Mouse (Mus musculus) embryonic facial prominence, embryonic 12.5 days (tissue): ENCODE measurements around the gene Ugt3a1. TPM values are rescaled to one million over a fixed set of nuclear protein-coding genes. Genes with fewer than 3 reads are reported as not detected.
"Not testable (repeated sequence)": the region's sequence is repeated elsewhere in the genome, so short reads cannot be mapped to it uniquely, and the experiment has no call there.

ENCODE experiments used
- ATAC-seq: fragments of 200-750 bp; cut with Nextera tagmentation; 2 replicates; pipeline ENCODE4 v1.8.0; 2017; ENCODE audit not compliant: insufficient number of reproducible peaks, insufficient read depth, low FRiP score, low TSS enrichment
- H3K27ac ChIP-seq: fragments of 300-500 bp; sonication (generic); 2 replicates; pipeline ENCODE4 v1.5.1; 2016; ENCODE audit warnings: mild to moderate bottlenecking
- H3K27me3 ChIP-seq: fragments of 300-500 bp; sonication (generic); 2 replicates; pipeline ENCODE4 v1.6.1; 2016; ENCODE audit warnings: mild to moderate bottlenecking, moderate library complexity
- H3K36me3 ChIP-seq: fragments of 300-500 bp; sonication (generic); 2 replicates; pipeline ENCODE4 v1.6.1; 2016; ENCODE audit warnings: mild to moderate bottlenecking
- H3K4me1 ChIP-seq: fragments of 300-500 bp; sonication (generic); 2 replicates; pipeline ENCODE4 v1.6.1; 2016
- H3K4me2 ChIP-seq: fragments of 300-500 bp; sonication (generic); replicated peaks from 2 replicates; pipeline ENCODE4 v1.6.1; 2016; ENCODE audit warnings: mild to moderate bottlenecking, moderate library complexity
- H3K4me3 ChIP-seq: fragments of 300-500 bp; sonication (generic); 2 replicates; pipeline ENCODE4 v1.5.1; 2016; ENCODE audit warnings: mild to moderate bottlenecking
- H3K9ac ChIP-seq: fragments of 300-500 bp; sonication (generic); 2 replicates; pipeline ENCODE4 v1.6.1; 2016; ENCODE audit warnings: mild to moderate bottlenecking, moderate library complexity
- H3K9me3 ChIP-seq: fragments of 300-500 bp; sonication (generic); 2 replicates; pipeline ENCODE4 v1.6.1; 2016; ENCODE audit warnings: mild to moderate bottlenecking, moderate library complexity
- WGBS: fragments of 180-500 bp; shearing (Covaris S2); methylation state at CpG from one replicate; pipeline ENCODE4 v1.1.7; 2016; 5-methylcytosine and 5-hydroxymethylcytosine counted together
- polyA plus RNA-seq: library from polyadenylated mRNA; unstranded; fragments of >200 nt; fragmentation: Nextera tagmentation; extraction: Ambion mirVana; gene quantifications from 2 replicates; pipeline ENCODE4 v1.2.1, GENCODE M21; 2016

Ugt3a1 gene
- polyA plus RNA-seq: not detected in 2 replicates

GRCm38 (mm10) chr15:9276838-9277295 is at the start of gene Ugt3a1:
Ugt3a1 (plus strand) TSS chr15:9276888.
- no peak within 1 kb of the TSS for H3K27ac ChIP-seq
- no peak for ATAC-seq
- 90% methylated on average over 6 of the region's 6 CpGs for WGBS

GRCm38 (mm10) chr15:9230917-9231316 is 45.8 kb upstream of the Ugt3a1 start:
- WGBS: 80% methylated on average over 4 of the region's 4 CpGs
- not testable (repeated sequence) for H3K27ac ChIP-seq, H3K9me3 ChIP-seq, H3K4me3 ChIP-seq, H3K36me3 ChIP-seq, H3K4me1 ChIP-seq, H3K9ac ChIP-seq, ATAC-seq, H3K4me2 ChIP-seq, H3K27me3 ChIP-seq

More at GRCm38 (mm10) chr15:9276838-9277295, at the start of gene Ugt3a1:
- Histone ChIP-seq H3K4me2 (no peak within 1 kb of the TSS), H3K27me3 (no peaks in the 10 kb centered on the region), H3K4me3 (no peak within 1 kb of the TSS), H3K4me1 (no peaks in the 10 kb centered on the region), H3K9me3 (no peaks in the 10 kb centered on the region), H3K36me3 (no peaks in the 10 kb centered on the region), H3K9ac (no peak within 1 kb of the TSS)

- Histone ChIP-seq H3K36me3 (no peaks in the 10 kb centered on the region), H3K4me1 (no peaks in the 10 kb centered on the region), H3K4me3 (no peak overlapping the region), H3K27ac (no peak overlapping the region), H3K9me3 (no peaks in the 10 kb centered on the region), H3K9ac (no peak overlapping the region), H3K27me3 (no peaks in the 10 kb centered on the region), H3K4me2 (no peak overlapping the region)
- no peak for ATAC-seq
These were observed 30.3 kb upstream of the Ugt3a1 start for GRCm38 (mm10) chr15:9246345-9246744.

GRCm38 (mm10) chr15:9252891-9253290 is 23.8 kb upstream of the Ugt3a1 start:
- 93% methylated on average over 3 of the region's 3 CpGs for WGBS
- Histone ChIP-seq H3K27me3 (no peaks in the 10 kb centered on the region), H3K27ac (no peak overlapping the region), H3K4me2 (no peak overlapping the region), H3K9me3 (no peaks in the 10 kb centered on the region), H3K36me3 (no peaks in the 10 kb centered on the region), H3K4me3 (no peak overlapping the region), H3K4me1 (no peaks in the 10 kb centered on the region), H3K9ac (no peak overlapping the region)
- no peak for ATAC-seq

- ATAC-seq: no peak
- H3K4me2 ChIP-seq: no peak overlapping the region
- WGBS: 75% methylated on average over 3 of the region's 3 CpGs
- no peak overlapping the region for H3K4me3 ChIP-seq
- H3K27me3 ChIP-seq: no peaks in the 10 kb centered on the region
- no peaks in the 10 kb centered on the region for H3K9me3 ChIP-seq
- no peaks in the 10 kb centered on the region for H3K4me1 ChIP-seq
- H3K9ac ChIP-seq: no peak overlapping the region
- no peak overlapping the region for H3K27ac ChIP-seq
- no peaks in the 10 kb centered on the region for H3K36me3 ChIP-seq
These were observed 16.1 kb upstream of the Ugt3a1 start for GRCm38 (mm10) chr15:9260621-9261020.

- H3K36me3 ChIP-seq: no peaks in the 10 kb centered on the region
- 79% methylated on average over 7 of the region's 7 CpGs for WGBS
- no peaks in the 10 kb centered on the region for H3K27me3 ChIP-seq
- H3K9me3 ChIP-seq: no peaks in the 10 kb centered on the region
- no peak overlapping the region for H3K9ac ChIP-seq
- H3K4me2 ChIP-seq: no peak overlapping the region
- no peak overlapping the region for H3K4me3 ChIP-seq
- H3K27ac ChIP-seq: no peak overlapping the region
- ATAC-seq: no peak
- no peaks in the 10 kb centered on the region for H3K4me1 ChIP-seq
These were observed 4.8 kb upstream of the Ugt3a1 start for GRCm38 (mm10) chr15:9271876-9272275.

GRCm38 (mm10) chr15:9279026-9279425 is 2.3 kb downstream of the Ugt3a1 start:
- Histone ChIP-seq H3K4me3 (no peak overlapping the region), H3K27ac (no peak overlapping the region), H3K9ac (no peak overlapping the region), H3K4me2 (no peak overlapping the region), H3K4me1 (no peaks in the 10 kb centered on the region), H3K27me3 (no peaks in the 10 kb centered on the region), H3K36me3 (no peaks in the 10 kb centered on the region), H3K9me3 (no peaks in the 10 kb centered on the region)
- ATAC-seq: no peak
- 76% methylated on average over 3 of the region's 3 CpGs for WGBS

GRCm38 (mm10) chr15:9279596-9279995 is 2.9 kb downstream of the Ugt3a1 start:
- WGBS: 83% methylated on average over 3 of the region's 3 CpGs
- Histone ChIP-seq H3K9me3 (no peaks in the 10 kb centered on the region), H3K4me1 (no peaks in the 10 kb centered on the region), H3K4me3 (no peak overlapping the region), H3K4me2 (no peak overlapping the region), H3K36me3 (no peaks in the 10 kb centered on the region), H3K27ac (no peak overlapping the region), H3K9ac (no peak overlapping the region), H3K27me3 (no peaks in the 10 kb centered on the region)
- no peak for ATAC-seq

- no peaks in the 10 kb centered on the region for H3K36me3 ChIP-seq
- H3K4me1 ChIP-seq: no peaks in the 10 kb centered on the region
- H3K9me3 ChIP-seq: no peaks in the 10 kb centered on the region
- no peak overlapping the region for H3K27ac ChIP-seq
- ATAC-seq: no peak
- H3K27me3 ChIP-seq: no peaks in the 10 kb centered on the region
- H3K4me3 ChIP-seq: no peak overlapping the region
- H3K9ac ChIP-seq: no peak overlapping the region
- 88% methylated on average over 2 of the region's 2 CpGs for WGBS
- H3K4me2 ChIP-seq: no peak overlapping the region
These were observed 6.5 kb downstream of the Ugt3a1 start for GRCm38 (mm10) chr15:9283165-9283564.

GRCm38 (mm10) chr15:9289660-9290059 is 13.0 kb downstream of the Ugt3a1 start:
- no peak for ATAC-seq
- no peaks in the 10 kb centered on the region for H3K27me3 ChIP-seq
- H3K27ac ChIP-seq: no peak overlapping the region
- H3K4me3 ChIP-seq: no peak overlapping the region
- H3K36me3 ChIP-seq: no peaks in the 10 kb centered on the region
- H3K9me3 ChIP-seq: no peaks in the 10 kb centered on the region
- 60% methylated on average over 2 of the region's 2 CpGs for WGBS
- H3K9ac ChIP-seq: no peak overlapping the region
- no peaks in the 10 kb centered on the region for H3K4me1 ChIP-seq
- H3K4me2 ChIP-seq: no peak overlapping the region

GRCm38 (mm10) chr15:9305978-9306692 is 29.4 kb downstream of the Ugt3a1 start:
- H3K4me2 ChIP-seq: no peak overlapping the region
- no peak for ATAC-seq
- no peaks in the 10 kb centered on the region for H3K36me3 ChIP-seq
- no peaks in the 10 kb centered on the region for H3K9me3 ChIP-seq
- H3K27ac ChIP-seq: no peak overlapping the region
- no peak overlapping the region for H3K9ac ChIP-seq
- H3K4me1 ChIP-seq: no peaks in the 10 kb centered on the region
- WGBS: 81% methylated on average over 8 of the region's 8 CpGs
- H3K27me3 ChIP-seq: no peaks in the 10 kb centered on the region
- H3K4me3 ChIP-seq: no peak overlapping the region

- H3K9me3 ChIP-seq: no peaks in the 10 kb centered on the region
- H3K4me2 ChIP-seq: no peak overlapping the region
- H3K9ac ChIP-seq: no peak overlapping the region
- H3K36me3 ChIP-seq: no peaks in the 10 kb centered on the region
- no peaks in the 10 kb centered on the region for H3K4me1 ChIP-seq
- ATAC-seq: no peak
- WGBS: 68% methylated on average over 2 of the region's 2 CpGs
- H3K27me3 ChIP-seq: no peaks in the 10 kb centered on the region
- no peak overlapping the region for H3K27ac ChIP-seq
- no peak overlapping the region for H3K4me3 ChIP-seq
These were observed 57.9 kb downstream of the Ugt3a1 start for GRCm38 (mm10) chr15:9334596-9334995.
